Mouse (Mus musculus) liver, embryonic 13.5 days (tissue): Measurements from ENCODE around the gene Usp32. TPM values are rescaled to one million over a fixed set of nuclear protein-coding genes. Genes with fewer than 3 reads are reported as not detected.

Source experiments
- ATAC-seq: fragments of 200-750 bp; cut with Nextera tagmentation; 2 replicates; pipeline ENCODE4 v1.8.0; 2017; ENCODE audit warnings: low read depth, mild to moderate bottlenecking, moderate number of reproducible peaks, moderate library complexity
- DNase-seq: peaks from one replicate; pipeline ENCODE4 v3.0.0; 2022
- H3K27ac ChIP-seq: fragments of 300-500 bp; sonication (generic); 2 replicates; pipeline ENCODE4 v1.5.1; 2015; ENCODE audit warnings: moderate library complexity, mild to moderate bottlenecking, inconsistent platforms
- H3K27me3 ChIP-seq: fragments of 300-500 bp; sonication (generic); 2 replicates; pipeline ENCODE4 v1.6.1; 2015; ENCODE audit warnings: mild to moderate bottlenecking, inconsistent platforms
- H3K36me3 ChIP-seq: fragments of 300-500 bp; sonication (generic); 2 replicates; pipeline ENCODE4 v1.6.1; 2015; ENCODE audit warnings: mild to moderate bottlenecking, inconsistent platforms
- H3K4me1 ChIP-seq: fragments of 300-500 bp; sonication (generic); replicated peaks from 2 replicates; pipeline ENCODE4 v1.6.1; 2015; ENCODE audit warnings: inconsistent platforms
- H3K4me2 ChIP-seq: fragments of 300-500 bp; sonication (generic); 2 replicates; pipeline ENCODE4 v1.6.1; 2015; ENCODE audit warnings: inconsistent platforms, mild to moderate bottlenecking, moderate library complexity
- H3K4me3 ChIP-seq: fragments of 300-500 bp; sonication (generic); replicated peaks from 2 replicates; pipeline ENCODE4 v1.5.1; 2015; ENCODE audit warnings: mild to moderate bottlenecking, inconsistent platforms
- H3K9ac ChIP-seq: fragments of 300-500 bp; sonication (generic); 2 replicates; pipeline ENCODE4 v1.6.1; 2015; ENCODE audit warnings: mild to moderate bottlenecking, inconsistent platforms
- H3K9me3 ChIP-seq: fragments of 300-500 bp; sonication (generic); replicated peaks from 2 replicates; pipeline ENCODE4 v1.6.1; 2016; ENCODE audit warnings: inconsistent platforms
- WGBS: fragments of 180-500 bp; shearing (Covaris S2); methylation state at CpG from one replicate; pipeline ENCODE4 v1.1.7; 2015; ENCODE audit not compliant: insufficient replicate concordance; 5-methylcytosine and 5-hydroxymethylcytosine counted together
- polyA plus RNA-seq: library from polyadenylated mRNA; unstranded; fragments of >200 nt; fragmentation: Nextera tagmentation; extraction: Ambion mirVana; gene quantifications from 2 replicates; pipeline ENCODE4 v1.2.1, GENCODE M21; 2015

Usp32 gene
- polyA plus RNA-seq, 1 experiment from 2014 or later: 10.0 TPM

GRCm38 (mm10) chr11:85123267-85123992 lies 16.5 kb downstream of the Usp32 start:
- no peak overlapping the region for H3K4me2 ChIP-seq
- WGBS: 67% methylated on average over 3 of the region's 3 CpGs
- no peaks in the 10 kb centered on the region for H3K27me3 ChIP-seq
- H3K9me3 ChIP-seq: no peaks in the 10 kb centered on the region
- ATAC-seq (no peak), DNase-seq (no peak)
- no peak overlapping the region for H3K4me3 ChIP-seq
- peak overlapping the region; percentile 52; the same call in 1 of the 2 replicates for H3K9ac ChIP-seq
- H3K36me3 ChIP-seq: peaks cover 3% of the 10 kb centered on the region
- H3K4me1 ChIP-seq: peaks cover 84% of the 10 kb centered on the region
- peak overlapping the region; percentile 67 for H3K27ac ChIP-seq

- peaks cover 3% of the 10 kb centered on the region for H3K36me3 ChIP-seq
- no peak overlapping the region for H3K4me2 ChIP-seq
- peak; percentile 46 for ATAC-seq
- peak overlapping the region; percentile 67 for H3K27ac ChIP-seq
- WGBS: 19% methylated on average over 1 of the region's 1 CpGs
- peaks cover 89% of the 10 kb centered on the region for H3K4me1 ChIP-seq
- H3K9me3 ChIP-seq: no peaks in the 10 kb centered on the region
- no peak for DNase-seq
- peak overlapping the region; percentile 20; the same call in 1 of the 2 replicates for H3K9ac ChIP-seq
- no peak overlapping the region for H3K4me3 ChIP-seq
- no peaks in the 10 kb centered on the region for H3K27me3 ChIP-seq
Observed at GRCm38 (mm10) chr11:85122073-85122472, 17.9 kb downstream of the Usp32 start.

- Histone ChIP-seq H3K9ac (peak overlapping the region; percentile 20; the same call in 1 of the 2 replicates), H3K36me3 (peaks cover 3% of the 10 kb centered on the region), H3K4me3 (no peak overlapping the region), H3K4me1 (peaks cover 86% of the 10 kb centered on the region), H3K4me2 (peak overlapping the region; percentile 47), H3K27me3 (no peaks in the 10 kb centered on the region), H3K9me3 (no peaks in the 10 kb centered on the region), H3K27ac (peak overlapping the region; percentile 96)
- no peak for DNase-seq
- ATAC-seq: peak; percentile 56
Observed at GRCm38 (mm10) chr11:85117160-85117559, 22.8 kb downstream of the Usp32 start.

GRCm38 (mm10) chr11:85116084-85116844 lies 23.7 kb downstream of the Usp32 start:
- no peaks in the 10 kb centered on the region for H3K27me3 ChIP-seq
- peak overlapping the region; percentile 96 for H3K27ac ChIP-seq
- 24% methylated on average over 3 of the region's 3 CpGs for WGBS
- peak; percentile 75 for DNase-seq
- no peak overlapping the region for H3K4me3 ChIP-seq
- H3K9me3 ChIP-seq: no peaks in the 10 kb centered on the region
- H3K9ac ChIP-seq: peak overlapping the region; percentile 70
- ATAC-seq: peak; percentile 99
- peaks cover 80% of the 10 kb centered on the region for H3K4me1 ChIP-seq
- peak overlapping the region; percentile 46 for H3K4me2 ChIP-seq
- peaks cover 6% of the 10 kb centered on the region for H3K36me3 ChIP-seq

- H3K4me1 ChIP-seq: peaks cover 80% of the 10 kb centered on the region
- no peaks in the 10 kb centered on the region for H3K9me3 ChIP-seq
- ATAC-seq (no peak), DNase-seq (no peak)
- no peaks in the 10 kb centered on the region for H3K27me3 ChIP-seq
- H3K4me3 ChIP-seq: no peak overlapping the region
- peak overlapping the region; percentile 91 for H3K27ac ChIP-seq
- peaks cover 12% of the 10 kb centered on the region for H3K36me3 ChIP-seq
- no peak overlapping the region for H3K4me2 ChIP-seq
- H3K9ac ChIP-seq: peak overlapping the region; percentile 46; the same call in 1 of the 2 replicates
Observed at GRCm38 (mm10) chr11:85109957-85110356, 30.0 kb downstream of the Usp32 start.

GRCm38 (mm10) chr11:85107217-85107616 lies 32.7 kb downstream of the Usp32 start:
- no peaks in the 10 kb centered on the region for H3K27me3 ChIP-seq
- no peaks in the 10 kb centered on the region for H3K9me3 ChIP-seq
- DNase-seq: peak; percentile 65
- peak overlapping the region; percentile 65; the same call in 1 of the 2 replicates for H3K9ac ChIP-seq
- H3K4me3 ChIP-seq: no peak overlapping the region
- H3K4me2 ChIP-seq: no peak overlapping the region
- peak; percentile 86 for ATAC-seq
- H3K4me1 ChIP-seq: peaks cover 75% of the 10 kb centered on the region
- peaks cover 20% of the 10 kb centered on the region for H3K36me3 ChIP-seq
- WGBS: 16% methylated on average over 3 of the region's 3 CpGs
- peak overlapping the region; percentile 98 for H3K27ac ChIP-seq

GRCm38 (mm10) chr11:85105836-85106235 lies 34.1 kb downstream of the Usp32 start:
- peak; percentile 32 for DNase-seq
- peaks cover 76% of the 10 kb centered on the region for H3K4me1 ChIP-seq

GRCm38 (mm10) chr11:85103763-85104162 lies 36.2 kb downstream of the Usp32 start:
- WGBS: 36% methylated on average over 2 of the region's 2 CpGs
- Histone ChIP-seq H3K4me1 (peaks cover 70% of the 10 kb centered on the region), H3K27ac (peak overlapping the region; percentile 98), H3K36me3 (peaks cover 26% of the 10 kb centered on the region), H3K27me3 (no peaks in the 10 kb centered on the region), H3K9me3 (no peaks in the 10 kb centered on the region), H3K4me2 (peak overlapping the region; percentile 52), H3K9ac (peak overlapping the region; percentile 65), H3K4me3 (0 out of 2 replicates have a peak overlapping the region, but pooled peaks have one; percentile 7)
- ATAC-seq (peak; percentile 77), DNase-seq (no peak)

More at GRCm38 (mm10) chr11:85105836-85106235, 34.1 kb downstream of the Usp32 start:
- Histone ChIP-seq H3K36me3 (peaks cover 17% of the 10 kb centered on the region), H3K4me2 (peak overlapping the region; percentile 48), H3K9me3 (no peaks in the 10 kb centered on the region), H3K27ac (peak overlapping the region; percentile 98), H3K27me3 (no peaks in the 10 kb centered on the region), H3K4me3 (no peak overlapping the region), H3K9ac (peak overlapping the region; percentile 65)
- peak; percentile 55 for ATAC-seq
- 46% methylated on average over 2 of the region's 2 CpGs for WGBS

- H3K9ac ChIP-seq: peak overlapping the region; percentile 22; the same call in 1 of the 2 replicates
- WGBS: 80% methylated on average over 5 of the region's 5 CpGs
- no peaks in the 10 kb centered on the region for H3K27me3 ChIP-seq
- no peak overlapping the region for H3K4me3 ChIP-seq
- H3K27ac ChIP-seq: peak overlapping the region; percentile 59; the same call in 1 of the 2 replicates
- H3K9me3 ChIP-seq: no peaks in the 10 kb centered on the region
- ATAC-seq: peak; percentile 48; the same call in 1 of the 2 replicates
- H3K36me3 ChIP-seq: peaks cover 32% of the 10 kb centered on the region
- no peak overlapping the region for H3K4me2 ChIP-seq
- no peak for DNase-seq
- H3K4me1 ChIP-seq: peaks cover 36% of the 10 kb centered on the region
Observed at GRCm38 (mm10) chr11:85095116-85095515, 44.8 kb downstream of the Usp32 start.

GRCm38 (mm10) chr11:85086253-85086652 lies 53.7 kb downstream of the Usp32 start:
- Histone ChIP-seq H3K9me3 (no peaks in the 10 kb centered on the region), H3K4me3 (no peak overlapping the region), H3K4me2 (no peak overlapping the region), H3K27me3 (no peaks in the 10 kb centered on the region), H3K36me3 (peaks cover 47% of the 10 kb centered on the region), H3K9ac (no peak overlapping the region), H3K27ac (peak overlapping the region; percentile 39; the same call in 1 of the 2 replicates), H3K4me1 (peaks cover 31% of the 10 kb centered on the region)
- ATAC-seq: peak; percentile 73
- DNase-seq: no peak

GRCm38 (mm10) chr11:85067871-85068270 lies 72.1 kb downstream of the Usp32 start:
- Histone ChIP-seq H3K9me3 (no peaks in the 10 kb centered on the region), H3K4me2 (no peak overlapping the region), H3K27me3 (no peaks in the 10 kb centered on the region), H3K4me3 (no peak overlapping the region), H3K36me3 (peaks cover 45% of the 10 kb centered on the region), H3K27ac (no peak overlapping the region), H3K4me1 (peaks cover 8% of the 10 kb centered on the region; the same call in 1 of the 2 replicates), H3K9ac (no peak overlapping the region)
- DNase-seq: no peak
- ATAC-seq: no peak
- 90% methylated on average over 4 of the region's 4 CpGs for WGBS
